Mouse (Mus musculus) hindbrain, embryonic 15.5 days (tissue): ENCODE results near the gene Gm18596. TPM values are rescaled to one million over a fixed set of nuclear protein-coding genes. Genes with fewer than 3 reads are reported as not detected.
"Not testable (repeated sequence)": the region's sequence is repeated elsewhere in the genome, so short reads cannot be mapped to it uniquely, and the experiment has no call there.

Source experiments
- ATAC-seq: fragments of 200-750 bp; cut with Nextera tagmentation; 2 replicates; pipeline ENCODE4 v1.8.0; 2017; ENCODE audit warnings: low read depth, moderate number of reproducible peaks, moderate TSS enrichment; ENCODE audit not compliant: low FRiP score
- H3K27ac ChIP-seq: fragments of 300-500 bp; sonication (generic); replicated peaks from 2 replicates; pipeline ENCODE4 v1.5.1; 2015; ENCODE audit warnings: mild to moderate bottlenecking, inconsistent platforms
- H3K27me3 ChIP-seq: fragments of 300-500 bp; sonication (generic); 2 replicates; pipeline ENCODE4 v1.6.1; 2015; ENCODE audit warnings: control low read depth, inconsistent platforms
- H3K36me3 ChIP-seq: fragments of 300-500 bp; sonication (generic); 2 replicates; pipeline ENCODE4 v1.6.1; 2015; ENCODE audit warnings: control low read depth, inconsistent platforms
- H3K4me1 ChIP-seq: fragments of 300-500 bp; sonication (generic); replicated peaks from 2 replicates; pipeline ENCODE4 v1.6.1; 2015; ENCODE audit warnings: control low read depth, inconsistent platforms
- H3K4me2 ChIP-seq: fragments of 300-500 bp; sonication (generic); 2 replicates; pipeline ENCODE4 v1.6.1; 2015; ENCODE audit warnings: moderate library complexity, mild to moderate bottlenecking, inconsistent platforms
- H3K4me3 ChIP-seq: fragments of 300-500 bp; sonication (generic); 2 replicates; pipeline ENCODE4 v1.5.1; 2015; ENCODE audit warnings: mild to moderate bottlenecking, inconsistent platforms
- H3K9ac ChIP-seq: fragments of 300-500 bp; sonication (generic); 2 replicates; pipeline ENCODE4 v1.6.1; 2015; ENCODE audit warnings: inconsistent platforms
- H3K9me3 ChIP-seq: fragments of 300-500 bp; sonication (generic); 2 replicates; pipeline ENCODE4 v1.6.1; 2016; ENCODE audit warnings: control low read depth, inconsistent platforms
- WGBS: fragments of 180-500 bp; shearing (Covaris S2); methylation state at CpG from one replicate; pipeline ENCODE4 v1.1.7; 2015; 5-methylcytosine and 5-hydroxymethylcytosine counted together
- polyA plus RNA-seq: library from polyadenylated mRNA; unstranded; fragments of >200 nt; fragmentation: Nextera tagmentation; extraction: Ambion mirVana; gene quantifications from 2 replicates; pipeline ENCODE4 v1.2.1, GENCODE M21; 2015

Gm18596 gene
- polyA plus RNA-seq, 1 experiment from 2014 or later = not detected

DNA sequence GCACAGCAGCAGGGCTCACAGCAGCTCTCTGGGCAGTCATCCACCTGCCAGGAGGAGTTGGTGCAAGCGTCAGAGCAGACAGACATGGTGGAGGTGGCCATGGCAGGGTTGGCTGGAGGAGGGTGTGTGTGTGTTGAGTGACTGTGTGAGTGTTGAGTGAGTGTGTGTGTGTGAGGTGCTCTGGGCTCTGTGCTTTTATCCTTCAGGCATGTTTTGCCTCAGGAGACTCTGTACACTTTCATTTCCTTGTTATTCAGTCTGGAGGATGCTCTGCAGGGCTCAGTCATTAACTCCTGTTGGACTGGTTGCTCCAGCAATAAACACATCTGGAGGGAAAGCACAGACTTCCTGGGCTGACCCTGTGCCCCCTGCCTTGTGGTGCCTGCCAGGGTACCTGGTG is 8.8 kb upstream of the Gm18596 start, which contains the start of gene Gm9736:
TSS of gene Gm9736 (minus strand) at position 101 of the 400 bp plus-strand sequence.
- H3K9ac ChIP-seq, H3K4me1 ChIP-seq, H3K4me2 ChIP-seq, H3K36me3 ChIP-seq, ATAC-seq, H3K4me3 ChIP-seq, H3K27me3 ChIP-seq, H3K9me3 ChIP-seq, H3K27ac ChIP-seq: not testable (repeated sequence)
- WGBS = 67% methylated on average over 1 of the region's 1 CpGs

- not testable (repeated sequence) for H3K4me1 ChIP-seq, H3K9me3 ChIP-seq, ATAC-seq, H3K4me3 ChIP-seq, H3K9ac ChIP-seq, H3K36me3 ChIP-seq, H3K27me3 ChIP-seq, H3K27ac ChIP-seq, H3K4me2 ChIP-seq
- WGBS = 59% methylated on average over 1 of the region's 1 CpGs
These were observed 8.2 kb upstream of the Gm18596 start for GRCm38 (mm10) chr10:77750686-77751085.

DNA sequence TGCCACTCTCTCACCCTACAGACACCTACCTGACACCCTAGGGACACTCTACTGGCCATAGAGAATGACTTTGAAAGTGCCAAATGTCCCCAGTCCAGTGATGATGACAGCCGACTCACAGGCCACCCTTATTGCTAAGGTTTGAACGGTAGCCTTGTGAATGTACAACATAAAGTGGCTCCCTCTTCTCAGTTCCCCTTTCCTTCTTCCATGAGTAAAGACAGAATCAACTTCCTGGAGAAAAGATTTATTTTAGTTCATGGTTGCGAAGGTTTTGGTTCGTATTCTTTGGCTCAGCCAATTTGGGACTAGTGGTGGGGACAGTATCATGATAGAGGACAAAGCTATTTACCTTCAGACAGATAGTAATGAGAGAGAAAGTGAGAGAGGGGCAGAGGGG is 3.5 kb downstream of the Gm18596 start:
- no peak for ATAC-seq
- H3K9me3 ChIP-seq = no peaks in the 10 kb centered on the region
- H3K27ac ChIP-seq = no peak overlapping the region
- H3K4me3 ChIP-seq = no peak overlapping the region
- no peaks in the 10 kb centered on the region for H3K4me1 ChIP-seq
- H3K27me3 ChIP-seq = no peaks in the 10 kb centered on the region
- H3K4me2 ChIP-seq = no peak overlapping the region
- WGBS = 94% methylated on average over 4 of the region's 4 CpGs
- H3K9ac ChIP-seq = no peak overlapping the region
- H3K36me3 ChIP-seq = no peaks in the 10 kb centered on the region

- no peak overlapping the region for H3K9ac ChIP-seq
- no peaks in the 10 kb centered on the region for H3K9me3 ChIP-seq
- H3K36me3 ChIP-seq = no peaks in the 10 kb centered on the region
- 85% methylated on average over 1 of the region's 1 CpGs for WGBS
- H3K27ac ChIP-seq = no peak overlapping the region
- no peaks in the 10 kb centered on the region for H3K4me1 ChIP-seq
- no peak overlapping the region for H3K4me2 ChIP-seq
- no peak overlapping the region for H3K4me3 ChIP-seq
- no peaks in the 10 kb centered on the region for H3K27me3 ChIP-seq
- ATAC-seq = no peak
These were observed 6.5 kb downstream of the Gm18596 start for GRCm38 (mm10) chr10:77735928-77736327.

- Histone ChIP-seq H3K4me3 (no peak overlapping the region), H3K9me3 (no peaks in the 10 kb centered on the region), H3K4me2 (no peak overlapping the region), H3K36me3 (no peaks in the 10 kb centered on the region), H3K4me1 (no peaks in the 10 kb centered on the region), H3K27me3 (no peaks in the 10 kb centered on the region), H3K9ac (no peak overlapping the region), H3K27ac (no peak overlapping the region)
- no peak for ATAC-seq
- 56% methylated on average over 4 of the region's 4 CpGs for WGBS
These were observed 13.2 kb downstream of the Gm18596 start for GRCm38 (mm10) chr10:77729241-77729640.

- no peaks in the 10 kb centered on the region for H3K36me3 ChIP-seq
- WGBS = 71% methylated on average over 4 of the region's 4 CpGs
- no peaks in the 10 kb centered on the region for H3K27me3 ChIP-seq
- no peaks in the 10 kb centered on the region for H3K9me3 ChIP-seq
- ATAC-seq = no peak
- H3K4me3 ChIP-seq = no peak overlapping the region
- no peaks in the 10 kb centered on the region for H3K4me1 ChIP-seq
- no peak overlapping the region for H3K27ac ChIP-seq
- H3K4me2 ChIP-seq = no peak overlapping the region
- H3K9ac ChIP-seq = no peak overlapping the region
These were observed 14.2 kb downstream of the Gm18596 start for GRCm38 (mm10) chr10:77728280-77728679.

DNA sequence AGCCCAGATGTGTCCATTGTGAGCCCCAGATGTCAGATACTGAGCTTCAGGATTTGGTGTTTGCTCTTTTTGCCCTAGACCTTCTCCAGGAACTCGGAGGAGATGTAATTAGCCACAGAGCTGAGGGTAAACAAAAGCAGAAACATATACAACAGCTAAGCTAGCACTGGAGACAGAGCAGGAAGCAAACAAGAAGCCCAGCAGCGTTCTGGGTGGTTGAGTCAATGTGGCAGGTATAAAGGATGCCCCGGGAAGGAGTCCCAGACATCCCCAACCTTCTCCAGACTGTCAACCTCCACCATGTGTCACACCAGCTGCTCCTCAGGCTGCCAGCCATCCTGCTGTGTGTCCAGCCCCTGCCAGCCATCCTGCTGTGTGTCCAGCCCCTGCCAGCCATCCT is 16.3 kb downstream of the Gm18596 start, which contains the start of gene Gm10100:
TSS of gene Gm10100 (plus strand) at position 301 of the 400 bp plus-strand sequence.
- no peak for ATAC-seq
- 36% methylated on average over 3 of the region's 3 CpGs for WGBS
- Histone ChIP-seq H3K4me2 (no peak within 1 kb of the TSS), H3K4me3 (no peak within 1 kb of the TSS), H3K9me3 (no peaks in the 10 kb centered on the region), H3K27ac (no peak within 1 kb of the TSS), H3K27me3 (no peaks in the 10 kb centered on the region), H3K9ac (no peak within 1 kb of the TSS), H3K36me3 (no peaks in the 10 kb centered on the region), H3K4me1 (no peaks in the 10 kb centered on the region)

DNA sequence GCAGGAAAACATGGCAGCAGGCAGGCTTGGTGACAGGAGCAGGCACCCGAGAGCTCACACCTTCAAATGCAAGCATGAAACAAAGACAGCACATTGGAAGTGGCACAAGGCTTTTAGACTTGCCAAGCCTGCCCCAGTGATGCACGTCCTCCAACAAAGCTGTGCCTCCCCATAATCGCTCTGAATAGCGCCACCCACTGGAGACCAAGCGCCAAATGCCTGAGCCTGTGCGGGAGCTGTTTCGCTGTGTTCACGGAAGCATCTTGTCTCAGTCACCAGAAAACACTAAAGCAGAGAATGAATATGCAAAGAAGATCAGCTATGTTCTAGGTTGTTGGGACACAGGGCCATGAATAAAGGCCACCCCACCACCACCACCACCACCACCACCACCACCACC is 17.6 kb downstream of the Gm18596 start:
- Histone ChIP-seq H3K27me3 (no peaks in the 10 kb centered on the region), H3K4me3 (no peak overlapping the region), H3K9ac (no peak overlapping the region), H3K36me3 (no peaks in the 10 kb centered on the region), H3K9me3 (no peaks in the 10 kb centered on the region), H3K4me2 (no peak overlapping the region), H3K27ac (no peak overlapping the region), H3K4me1 (no peaks in the 10 kb centered on the region)
- 76% methylated on average over 8 of the region's 8 CpGs for WGBS
- ATAC-seq = no peak

GRCm38 (mm10) chr10:77720299-77720698 is 22.1 kb downstream of the Gm18596 start, which contains the start of gene Krtap12-1:
Krtap12-1 (plus strand) TSS chr10:77720599.
- not testable (repeated sequence) for H3K27me3 ChIP-seq, H3K9me3 ChIP-seq, H3K36me3 ChIP-seq, H3K4me3 ChIP-seq, H3K4me1 ChIP-seq, ATAC-seq, H3K9ac ChIP-seq, H3K4me2 ChIP-seq, H3K27ac ChIP-seq
- WGBS = 84% methylated on average over 1 of the region's 1 CpGs

DNA sequence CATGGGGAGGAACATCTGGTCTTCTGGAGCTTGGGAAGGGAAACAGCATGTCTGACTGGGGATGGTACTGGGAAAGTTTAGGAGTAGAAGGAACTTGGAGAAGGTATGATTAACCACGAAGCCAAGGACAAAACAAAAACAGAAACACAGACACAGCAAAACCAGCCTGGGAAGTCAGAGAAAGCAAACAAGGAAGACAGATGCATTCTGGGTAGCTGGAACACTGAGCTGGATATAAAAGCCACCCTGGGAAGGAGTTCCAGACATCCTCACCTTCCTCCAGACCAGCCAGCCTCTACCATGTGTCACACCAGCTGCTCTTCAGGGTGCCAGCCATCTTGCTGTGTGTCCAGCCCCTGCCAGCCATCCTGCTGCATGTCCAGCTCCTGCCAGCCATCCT is 26.9 kb downstream of the Gm18596 start, which contains the start of gene Gm10142:
TSS of gene Gm10142 (plus strand) at position 301 of the 400 bp plus-strand sequence.
- H3K36me3 ChIP-seq = no peaks in the 10 kb centered on the region
- no peak within 1 kb of the TSS for H3K4me2 ChIP-seq
- WGBS = 87% methylated on average over 1 of the region's 1 CpGs
- H3K9me3 ChIP-seq = no peaks in the 10 kb centered on the region
- H3K27ac ChIP-seq = no peak within 1 kb of the TSS
- no peak within 1 kb of the TSS for H3K4me3 ChIP-seq
- no peaks in the 10 kb centered on the region for H3K27me3 ChIP-seq
- H3K9ac ChIP-seq = no peak within 1 kb of the TSS
- ATAC-seq = no peak
- H3K4me1 ChIP-seq = no peaks in the 10 kb centered on the region

GRCm38 (mm10) chr10:77713734-77714133 is 28.7 kb downstream of the Gm18596 start:
- no peaks in the 10 kb centered on the region for H3K4me1 ChIP-seq
- H3K9me3 ChIP-seq = no peaks in the 10 kb centered on the region
- H3K27me3 ChIP-seq = no peaks in the 10 kb centered on the region
- no peak overlapping the region for H3K9ac ChIP-seq
- WGBS = 72% methylated on average over 4 of the region's 4 CpGs
- no peak overlapping the region for H3K4me3 ChIP-seq
- H3K36me3 ChIP-seq = no peaks in the 10 kb centered on the region
- H3K4me2 ChIP-seq = no peak overlapping the region
- no peak overlapping the region for H3K27ac ChIP-seq
- ATAC-seq = no peak

GRCm38 (mm10) chr10:77711157-77711556 is 31.3 kb downstream of the Gm18596 start, which contains the start of gene Gm10024:
Gm10024 (plus strand) TSS chr10:77711457.
- ATAC-seq, H3K9me3 ChIP-seq, H3K27me3 ChIP-seq, H3K27ac ChIP-seq, H3K36me3 ChIP-seq, H3K4me2 ChIP-seq, H3K9ac ChIP-seq, H3K4me3 ChIP-seq, H3K4me1 ChIP-seq: not testable (repeated sequence)

- H3K4me2 ChIP-seq = no peak overlapping the region
- 80% methylated on average over 3 of the region's 3 CpGs for WGBS
- H3K4me3 ChIP-seq = no peak overlapping the region
- H3K27me3 ChIP-seq = no peaks in the 10 kb centered on the region
- no peak overlapping the region for H3K9ac ChIP-seq
- ATAC-seq = no peak
- H3K27ac ChIP-seq = no peak overlapping the region
- H3K36me3 ChIP-seq = no peaks in the 10 kb centered on the region
- H3K9me3 ChIP-seq = no peaks in the 10 kb centered on the region
- no peaks in the 10 kb centered on the region for H3K4me1 ChIP-seq
These were observed 32.6 kb downstream of the Gm18596 start for GRCm38 (mm10) chr10:77709831-77710230.
